Mouse (Mus musculus) heart, embryonic 11.5 days (tissue): ENCODE results near the gene Gyg. TPM values are rescaled to one million over a fixed set of nuclear protein-coding genes. Genes with fewer than 3 reads are reported as not detected.
A peak's percentile ranks its signal among the peaks of the same experiment; 100 is the strongest.

Source experiments
- ATAC-seq: fragments of 200-750 bp; cut with Nextera tagmentation; replicated peaks from 2 replicates; pipeline ENCODE4 v1.8.0; 2017; ENCODE audit warnings: moderate library complexity; ENCODE audit not compliant: insufficient number of reproducible peaks, low FRiP score, low TSS enrichment
- H3K27ac ChIP-seq: fragments of 300-500 bp; sonication (generic); 2 replicates; pipeline ENCODE4 v1.5.1; 2014; ENCODE audit warnings: mild to moderate bottlenecking, low read depth, low read length
- H3K27me3 ChIP-seq: fragments of 300-500 bp; sonication (generic); 2 replicates; pipeline ENCODE4 v1.6.1; 2014; ENCODE audit warnings: mild to moderate bottlenecking, low read length, mixed read lengths; ENCODE audit not compliant: control insufficient read depth, insufficient read depth
- H3K36me3 ChIP-seq: fragments of 300-500 bp; sonication (generic); 2 replicates; pipeline ENCODE4 v1.6.1; 2014; ENCODE audit warnings: mild to moderate bottlenecking, low read length, moderate library complexity, mixed read lengths; ENCODE audit not compliant: control insufficient read depth, insufficient read depth
- H3K4me1 ChIP-seq: fragments of 300-500 bp; sonication (generic); 2 replicates; pipeline ENCODE4 v1.6.1; 2014; ENCODE audit warnings: low read length; ENCODE audit not compliant: control insufficient read depth, insufficient read depth
- H3K4me2 ChIP-seq: fragments of 300-500 bp; sonication (generic); 2 replicates; pipeline ENCODE4 v1.6.1; 2014; ENCODE audit warnings: mild to moderate bottlenecking, moderate library complexity
- H3K4me3 ChIP-seq: fragments of 300-500 bp; sonication (generic); 2 replicates; pipeline ENCODE4 v1.5.1; 2014; ENCODE audit warnings: low read depth, low read length
- H3K9ac ChIP-seq: fragments of 300-500 bp; sonication (generic); 2 replicates; pipeline ENCODE4 v1.6.1; 2014; ENCODE audit warnings: mild to moderate bottlenecking, low read depth, low read length, moderate library complexity
- H3K9me3 ChIP-seq: fragments of 300-500 bp; sonication (generic); replicated peaks from 2 replicates; pipeline ENCODE4 v1.6.1; 2016; ENCODE audit warnings: low read length; ENCODE audit not compliant: control insufficient read depth
- WGBS: fragments of 180-500 bp; shearing (Covaris S2); extraction: QIAGEN DNeasy Blood & Tissue Kit; methylation state at CpG from one replicate; pipeline ENCODE4 v1.1.7; 2014; ENCODE audit not compliant: insufficient replicate concordance; 5-methylcytosine and 5-hydroxymethylcytosine counted together
- polyA plus RNA-seq: library from polyadenylated mRNA; unstranded; fragments of >200 nt; fragmentation: Nextera tagmentation; extraction: Ambion mirVana; gene quantifications from 2 replicates; pipeline ENCODE4 v1.2.1, GENCODE M21; 2014

Gyg gene
- polyA plus RNA-seq, 1 experiment from 2014 or later, result 797 TPM

DNA sequence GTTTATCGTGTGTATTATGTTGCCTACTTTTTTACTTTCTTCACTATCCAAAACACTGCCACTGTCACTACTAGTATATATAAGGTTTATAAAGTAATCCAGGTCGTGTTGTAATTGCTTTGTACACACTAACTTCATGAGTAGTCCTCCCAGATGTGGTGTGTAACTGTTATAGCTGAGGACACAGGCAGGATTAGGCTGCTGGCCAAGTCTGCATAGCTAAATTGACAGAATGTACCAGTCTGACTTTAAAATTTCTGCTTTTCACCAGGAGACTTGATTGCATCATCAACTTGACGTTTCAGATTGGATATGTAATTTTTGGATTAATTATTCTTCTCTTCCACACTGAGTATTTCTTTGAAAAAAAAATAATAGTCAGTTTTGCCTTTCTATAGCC lies 51.3 kb downstream of the Gyg start:
- 74% methylated on average over 3 of the region's 3 CpGs for WGBS
- H3K4me3 ChIP-seq, result no peak overlapping the region
- ATAC-seq, result no peak
- H3K9me3 ChIP-seq, result no peaks in the 10 kb centered on the region
- no peaks in the 10 kb centered on the region for H3K4me1 ChIP-seq
- no peak overlapping the region for H3K27ac ChIP-seq
- H3K36me3 ChIP-seq, result peaks cover 3% of the 10 kb centered on the region; the same call in 1 of the 2 replicates
- H3K9ac ChIP-seq, result no peak overlapping the region
- H3K27me3 ChIP-seq, result no peaks in the 10 kb centered on the region
- no peak overlapping the region for H3K4me2 ChIP-seq

DNA sequence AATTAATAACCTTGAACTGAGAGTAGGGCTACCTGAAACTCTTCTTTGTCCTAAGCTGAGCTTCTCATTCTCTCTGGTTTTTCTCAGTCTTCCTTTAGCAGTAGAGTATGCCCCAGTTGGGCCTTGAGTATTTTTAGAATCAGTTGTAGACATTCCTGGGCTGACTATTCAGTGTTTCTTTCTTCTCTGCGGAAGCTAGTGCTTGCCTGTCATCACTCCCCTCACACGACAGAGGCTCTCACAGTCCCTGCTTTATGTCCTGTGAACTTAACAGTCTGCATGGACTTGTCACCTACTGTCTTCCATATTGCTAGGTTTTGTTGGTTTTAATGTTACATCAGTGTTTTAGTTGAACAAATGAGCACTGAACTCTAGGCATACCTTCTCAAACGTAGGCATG lies 73.0 kb downstream of the Gyg start:
- Histone ChIP-seq H3K9ac (peak overlapping the region; percentile 7; the same call in 1 of the 2 replicates), H3K4me1 (peaks cover 8% of the 10 kb centered on the region), H3K36me3 (no peaks in the 10 kb centered on the region; the same call in 1 of the 2 replicates), H3K4me3 (no peak overlapping the region), H3K27ac (peak overlapping the region; percentile 92), H3K27me3 (no peaks in the 10 kb centered on the region), H3K9me3 (no peaks in the 10 kb centered on the region), H3K4me2 (peak overlapping the region; percentile 37)
- 23% methylated on average over 3 of the region's 3 CpGs for WGBS
- peak; percentile 81 for ATAC-seq

DNA sequence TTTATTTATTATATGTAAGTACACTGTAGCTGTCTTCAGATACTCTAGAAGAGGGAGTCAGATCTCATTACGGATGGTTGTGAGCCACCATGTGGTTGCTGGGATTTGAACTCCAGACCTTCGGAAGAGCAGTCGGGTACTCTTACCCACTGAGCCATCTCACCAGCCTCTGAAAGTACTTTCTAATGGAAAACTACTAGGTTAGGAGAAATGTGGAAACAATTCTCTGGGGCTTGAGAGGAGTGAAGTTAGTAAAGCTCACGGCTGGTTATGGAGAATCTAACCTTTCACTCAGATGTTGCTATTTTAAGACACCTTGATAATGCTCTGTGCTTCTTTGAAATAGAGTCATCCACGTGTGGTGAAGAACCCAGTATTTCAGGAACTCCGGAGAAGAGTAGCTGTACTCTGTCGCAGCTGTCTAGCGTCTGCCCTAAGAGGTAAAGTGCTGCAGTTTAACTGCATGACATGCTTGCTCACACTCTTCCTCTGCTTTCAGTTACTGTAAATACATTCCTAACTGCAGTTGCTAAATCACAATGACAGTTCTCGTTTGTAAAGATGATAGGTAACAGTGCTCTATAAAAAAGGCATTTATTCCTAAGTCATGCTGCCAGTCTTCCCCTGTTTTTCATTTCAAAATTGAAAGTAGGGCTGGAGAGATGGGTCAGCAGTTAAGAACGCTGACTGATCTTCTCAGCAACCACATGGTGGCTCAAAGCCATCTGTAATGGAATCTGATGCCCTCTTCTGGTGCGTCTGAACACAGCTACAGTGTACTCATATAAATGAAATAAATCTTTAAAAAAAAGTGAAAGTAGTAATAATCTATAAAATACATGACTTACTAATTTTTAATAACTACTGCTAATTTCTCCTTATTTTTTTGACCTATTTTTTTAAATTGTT lies 78.7 kb downstream of the Gyg start:
- no peaks in the 10 kb centered on the region for H3K9me3 ChIP-seq
- WGBS, result 58% methylated on average over 11 of the region's 11 CpGs
- H3K27me3 ChIP-seq, result no peaks in the 10 kb centered on the region
- no peaks in the 10 kb centered on the region; the same call in 1 of the 2 replicates for H3K36me3 ChIP-seq
- H3K4me3 ChIP-seq, result no peak overlapping the region
- peaks cover 5% of the 10 kb centered on the region for H3K4me1 ChIP-seq
- no peak overlapping the region; the same call in 1 of the 2 replicates for H3K9ac ChIP-seq
- peak overlapping the region; percentile 34 for H3K4me2 ChIP-seq
- ATAC-seq, result no peak; the same call in 1 of the 2 replicates
- peak overlapping the region; percentile 83 for H3K27ac ChIP-seq

Other genes starting within 250 kb of the Gyg start
- gene Cp, start 198.3 kb downstream of the Gyg start, polyA plus RNA-seq, result 0.33 TPM in 1 of 2 replicates, not detected in the other
- gene Hps3, start 120.0 kb downstream of the Gyg start, polyA plus RNA-seq, result 9.7 and 10.0 TPM in 2 replicates
- 21.8 and 23.2 TPM in 2 replicates for gene Hltf, start 97.5 kb downstream of the Gyg start, polyA plus RNA-seq
- 0.15 and 0.46 TPM in 2 replicates for gene Cpa3, start 86.9 kb upstream of the Gyg start, polyA plus RNA-seq
- not detected in 2 replicates for gene Cpb1, start 120.4 kb upstream of the Gyg start, polyA plus RNA-seq
- gene Agtr1b, start 211.9 kb upstream of the Gyg start, polyA plus RNA-seq, result 0.10 TPM in 1 of 2 replicates, not detected in the other